Mouse (Mus musculus) thymus, adult 2 months (tissue): ENCODE measurements around the gene Btbd19.

Source experiments
- CTCF ChIP-seq: fragments of 200-500 bp; IDR thresholded peaks from 2 replicates; pipeline ENCODE4 v1.5.1; 2012; ENCODE audit warnings: mild to moderate bottlenecking, control low read depth, low read length, moderate library complexity, borderline replicate concordance; ENCODE audit not compliant: control insufficient read depth, poor library complexity, insufficient read depth; ENCODE audit errors: extremely low read depth
- POLR2A ChIP-seq: fragments of 200-500 bp; IDR thresholded peaks from 2 replicates; pipeline ENCODE4 v1.6.1; 2012; ENCODE audit warnings: mild to moderate bottlenecking, low read length, control low read depth, moderate library complexity; ENCODE audit not compliant: control insufficient read depth, poor library complexity, insufficient read depth; ENCODE audit errors: extremely low read depth

GRCm38 (mm10) chr4:117124518-117125347 lies 792 bp downstream of the Btbd19 start:
- TF ChIP-seq CTCF: no peak
- no peak for TF ChIP-seq POLR2A
